Mouse (Mus musculus) CH12.LX (cell line): ENCODE results near the gene Kitl. TPM values are rescaled to one million over a fixed set of nuclear protein-coding genes. Genes with fewer than 3 reads are reported as not detected.

Source experiments
- DNase-seq: peaks from one replicate; pipeline ENCODE4 v3.0.0-alpha.2; 2013; ENCODE audit errors: extremely low read depth
- H3K27ac ChIP-seq: 2 replicates; pipeline ENCODE4 v1.5.1; 2012; ENCODE audit warnings: low read depth, mild to moderate bottlenecking, control low read depth, moderate library complexity; ENCODE audit not compliant: insufficient read depth
- H3K27me3 ChIP-seq: replicated peaks from 2 replicates; pipeline ENCODE3; 2012; ENCODE audit warnings: inconsistent platforms
- H3K36me3 ChIP-seq, 2 experiments: replicated peaks in 1 of 2; 2 replicates each; pipeline versions ENCODE3 to v1.6.1; 2012; ENCODE audit warnings: inconsistent platforms in 1 of 2, low read length in 1 of 2, mild to moderate bottlenecking in 1 of 2, mixed read lengths in 1 of 2, moderate library complexity in 1 of 2; ENCODE audit not compliant: control insufficient read depth in 1 of 2, insufficient read depth in 1 of 2
- H3K4me1 ChIP-seq, 2 experiments: 2 replicates each; pipeline ENCODE4 v1.6.1; 2012; ENCODE audit warnings: inconsistent platforms in 1 of 2, moderate library complexity in 1 of 2; ENCODE audit not compliant: insufficient read depth in 2 of 2, control insufficient read depth in 1 of 2
- H3K4me2 ChIP-seq: 2 replicates; pipeline ENCODE4 v1.6.1; 2012; ENCODE audit warnings: low read depth, mild to moderate bottlenecking, control low read depth; ENCODE audit not compliant: poor library complexity, insufficient read depth, severe bottlenecking
- H3K4me3 ChIP-seq, 3 experiments: fragments of 150-350 bp in 1 of 3; sonication (generic) in 1 of 3; replicated peaks in 1 of 3; 2 replicates each; pipeline versions ENCODE3 to v1.5.1; 2011 to 2012; ENCODE audit warnings: low read depth in 2 of 3, low read length in 2 of 3, mild to moderate bottlenecking in 2 of 3, moderate library complexity in 2 of 3, control low read depth in 1 of 3, improper control_type of control experiment in 1 of 3, inconsistent platforms in 1 of 3, mixed read lengths in 1 of 3; ENCODE audit not compliant: poor library complexity in 1 of 3
- H3K79me2 ChIP-seq: replicated peaks from 2 replicates; pipeline ENCODE4 v1.6.1; 2012; ENCODE audit warnings: mild to moderate bottlenecking, moderate library complexity; ENCODE audit not compliant: control insufficient read depth, poor library complexity, insufficient read depth, severe bottlenecking; ENCODE audit errors: extremely low read depth
- H3K9ac ChIP-seq: 2 replicates; pipeline ENCODE4 v1.6.1; 2012; ENCODE audit warnings: low read depth, mild to moderate bottlenecking, control low read depth, moderate library complexity; ENCODE audit not compliant: insufficient read depth
- H3K9me3 ChIP-seq: replicated peaks from 2 replicates; pipeline ENCODE3; 2012; ENCODE audit warnings: low read length, inconsistent platforms, mixed read lengths
- CHD1 ChIP-seq: IDR thresholded peaks from 2 replicates; pipeline ENCODE4 v1.6.1; 2012; ENCODE audit warnings: low read depth, low read length, improper control_type of control experiment, inconsistent platforms
- CHD2 ChIP-seq: IDR thresholded peaks from 2 replicates; pipeline ENCODE4 v1.6.1; 2011; ENCODE audit warnings: low read length, improper control_type of control experiment
- CTCF ChIP-seq, 2 experiments: IDR thresholded peaks in 1 of 2; conservative IDR thresholded peaks in 1 of 2; 2 replicates each; pipeline ENCODE4 v1.5.1; 2011 to 2012; ENCODE audit warnings: low read depth in 2 of 2, low read length in 2 of 2, improper control_type of control experiment in 1 of 2, inconsistent platforms in 1 of 2, mild to moderate bottlenecking in 1 of 2, moderate library complexity in 1 of 2
- E2F4 ChIP-seq: IDR thresholded peaks from 2 replicates; pipeline ENCODE4 v1.6.1; 2011; ENCODE audit warnings: low read depth, low read length, improper control_type of control experiment; ENCODE audit not compliant: insufficient replicate concordance
- ETS1 ChIP-seq: conservative IDR thresholded peaks from 2 replicates; pipeline ENCODE4 v1.6.1; 2012; ENCODE audit warnings: low read depth, mild to moderate bottlenecking, inconsistent platforms, low read length, improper control_type of control experiment, moderate library complexity
- IRF4 ChIP-seq: IDR thresholded peaks from 2 replicates; pipeline ENCODE4 v1.6.1; 2014; ENCODE audit warnings: low read depth, mild to moderate bottlenecking, inconsistent platforms, low read length, improper control_type of control experiment
- JUN ChIP-seq: IDR thresholded peaks from 2 replicates; pipeline ENCODE4 v1.6.1; 2011; ENCODE audit warnings: low read depth, mild to moderate bottlenecking, low read length, improper control_type of control experiment, moderate library complexity; ENCODE audit not compliant: insufficient read depth
- KAT2A ChIP-seq: IDR thresholded peaks from 2 replicates; pipeline ENCODE4 v1.6.1; 2012; ENCODE audit warnings: low read length, improper control_type of control experiment, inconsistent platforms; ENCODE audit not compliant: insufficient replicate concordance
- MAZ ChIP-seq: IDR thresholded peaks from 2 replicates; pipeline ENCODE4 v1.6.1; 2012; ENCODE audit warnings: low read depth, mild to moderate bottlenecking, inconsistent platforms, low read length, improper control_type of control experiment, moderate library complexity
- MEF2A ChIP-seq: IDR thresholded peaks from 2 replicates; pipeline ENCODE4 v1.6.1; 2014; ENCODE audit warnings: low read depth, mild to moderate bottlenecking, inconsistent platforms, low read length, improper control_type of control experiment, borderline replicate concordance
- MXI1 ChIP-seq: IDR thresholded peaks from 2 replicates; pipeline ENCODE4 v1.6.1; 2011; ENCODE audit warnings: mild to moderate bottlenecking, low read depth, low read length, improper control_type of control experiment
- MYC ChIP-seq: IDR thresholded peaks from 2 replicates; pipeline ENCODE4 v1.6.1; 2011; ENCODE audit warnings: low read depth, mild to moderate bottlenecking, improper control_type of control experiment, low read length
- NELFE ChIP-seq: IDR thresholded peaks from 2 replicates; pipeline ENCODE4 v1.6.1; 2011; ENCODE audit warnings: low read depth, low read length, improper control_type of control experiment
- POLR2AphosphoS2 ChIP-seq: IDR thresholded peaks from 2 replicates; pipeline ENCODE4 v1.6.1; 2011; ENCODE audit warnings: low read depth, low read length, improper control_type of control experiment
- RAD21 ChIP-seq: IDR thresholded peaks from 2 replicates; pipeline ENCODE4 v1.6.1; 2011; ENCODE audit warnings: low read depth, mild to moderate bottlenecking, low read length, improper control_type of control experiment, moderate library complexity
- SMC3 ChIP-seq: IDR thresholded peaks from 2 replicates; pipeline ENCODE4 v1.6.1; 2011; ENCODE audit warnings: low read depth, low read length, improper control_type of control experiment
- TBP ChIP-seq: conservative IDR thresholded peaks from 2 replicates; pipeline ENCODE4 v1.6.1; 2011; ENCODE audit warnings: low read depth, low read length, improper control_type of control experiment
- TCF12 ChIP-seq: IDR thresholded peaks from 2 replicates; pipeline ENCODE4 v1.6.1; 2014; ENCODE audit warnings: low read depth, mild to moderate bottlenecking, inconsistent platforms, low read length, improper control_type of control experiment
- USF1 ChIP-seq: IDR thresholded peaks from 2 replicates; pipeline ENCODE4 v1.6.1; 2014; ENCODE audit warnings: low read depth, mild to moderate bottlenecking, inconsistent platforms, low read length, improper control_type of control experiment
- USF2 ChIP-seq: conservative IDR thresholded peaks from 2 replicates; pipeline ENCODE4 v1.6.1; 2011; ENCODE audit warnings: low read depth, low read length, improper control_type of control experiment
- ZC3H11A ChIP-seq: IDR thresholded peaks from 2 replicates; pipeline ENCODE4 v1.6.1; 2012; ENCODE audit warnings: low read depth, mild to moderate bottlenecking, inconsistent platforms, low read length, improper control_type of control experiment
- ZKSCAN1 ChIP-seq: IDR thresholded peaks from 2 replicates; pipeline ENCODE4 v1.6.1; 2012; ENCODE audit warnings: low read depth, inconsistent platforms, low read length, improper control_type of control experiment, borderline replicate concordance
- ZMIZ1 ChIP-seq: IDR thresholded peaks from 2 replicates; pipeline ENCODE4 v1.6.1; 2012; ENCODE audit warnings: low read depth, mild to moderate bottlenecking, inconsistent platforms, low read length, improper control_type of control experiment
- ZNF384 ChIP-seq: IDR thresholded peaks from 2 replicates; pipeline ENCODE4 v1.6.1; 2012; ENCODE audit warnings: low read depth, low read length, improper control_type of control experiment, inconsistent platforms
- dilution Hi-C: fragments of 300-500 bp; cut with MboI; formaldehyde crosslinking; loops from 2 replicates; pipeline ENCODE4 v1.14.3; 2020; ENCODE audit warnings: low sequenced_read_pairs; ENCODE audit not compliant: extremely low pct_unique_long_range_greater_than_20kb, extremely low pct_ligation_motif_present
- in situ Hi-C: fragments of 300-500 bp; cut with MboI; formaldehyde crosslinking; loops from 3 replicates; pipeline ENCODE4 v1.14.3; 2019; ENCODE audit warnings: low sequenced_read_pairs, low pct_ligation_motif_present, low pct_unique_long_range_greater_than_20kb, mixed read lengths
- polyA plus RNA-seq: library from polyadenylated mRNA; unstranded; fragments of >175 nt; gene quantifications from 2 replicates; pipeline ENCODE4 v1.2.1, GENCODE M21; 2012; ENCODE audit warnings: low read depth; ENCODE audit not compliant: insufficient read length
- total RNA-seq, 2 experiments: library from RNA; depleted of rRNA; stranded (reverse); fragments of 300-350 nt in 1 of 2; fragments of >200 nt in 1 of 2; gene quantifications; 2 replicates each; pipeline ENCODE4 v1.2.3; 2012 to 2014

Gene Kitl
- total and polyA plus RNA-seq, 3 experiments: not detected

GRCm38 (mm10) chr10:100010291-100010690 is 5.1 kb upstream of the Kitl start:
- no peak for TF ChIP-seq KAT2A
- no peak for TF ChIP-seq JUN
- no peak for TF ChIP-seq ZKSCAN1
- TF ChIP-seq ZMIZ1: no peak
- TF ChIP-seq USF2: no peak
- TF ChIP-seq TCF12: no peak
- no peak for TF ChIP-seq CTCF (conservative IDR thresholded peaks at IDR 0.05 in 1 of 2, IDR thresholded peaks at IDR 0.05 in 1 of 2; ENCODE audit: low read depth in 2 of 2, low read length in 2 of 2)
- no peak for TF ChIP-seq MYC
- TF ChIP-seq TBP: no peak
- no peak for TF ChIP-seq MAZ
- TF ChIP-seq, all 38 proteins: peak for 0
- no peak for DNase-seq
- Histone ChIP-seq H3K79me2 (no peaks in the 10 kb centered on the region), H3K36me3 (no peaks in the 10 kb centered on the region), H3K9ac (no peak overlapping the region), H3K9me3 (peaks cover 59% of the 10 kb centered on the region), H3K4me1 (no peaks in the 10 kb centered on the region), H3K27ac (no peak overlapping the region), H3K4me3 (no peak overlapping the region), H3K4me2 (no peak overlapping the region), H3K27me3 (no peaks in the 10 kb centered on the region)
- dilution Hi-C loops (no loop called here), in situ Hi-C loops (no loop called here)

GRCm38 (mm10) chr10:100014096-100014495 is 1.3 kb upstream of the Kitl start:
- Histone ChIP-seq H3K4me1 (no peaks in the 10 kb centered on the region), H3K9ac (no peak overlapping the region), H3K27ac (no peak overlapping the region), H3K4me2 (no peak overlapping the region), H3K27me3 (no peaks in the 10 kb centered on the region), H3K79me2 (no peaks in the 10 kb centered on the region), H3K9me3 (peaks cover 65% of the 10 kb centered on the region)
- in situ Hi-C loops: no loop called here
- dilution Hi-C loops: no loop called here
- no peak for DNase-seq
- TF ChIP-seq MEF2A (no peak), IRF4 (no peak), CTCF (conservative IDR thresholded peaks at IDR 0.05 in 1 of 2, IDR thresholded peaks at IDR 0.05 in 1 of 2; ENCODE audit: low read depth in 2 of 2, low read length in 2 of 2) (no peak), ZKSCAN1 (no peak), RAD21 (no peak), USF1 (no peak), E2F4 (no peak), SMC3 (no peak), MAZ (no peak), ZC3H11A (no peak), MXI1 (no peak), ZMIZ1 (no peak), NELFE (no peak), TCF12 (no peak), CHD2 (no peak), CHD1 (no peak), ZNF384 (no peak), POLR2AphosphoS2 (no peak), ETS1 (no peak)
- TF ChIP-seq, all 38 proteins: peak for 0
- H3K4me3 ChIP-seq: no peak overlapping the region
- H3K36me3 ChIP-seq: no peaks in the 10 kb centered on the region
